Mouse (Mus musculus): Measurements from ENCODE around the gene Isg20. TPM values are rescaled to one million over a fixed set of nuclear protein-coding genes. Genes with fewer than 3 reads are reported as not detected.

Isg20 gene
- total RNA-seq, 2 experiments from 2014 or later: 0.92 to 1.8 TPM

- Histone ChIP-seq H3K27ac (no peak overlapping the region), H3K4me3 (no peak overlapping the region)
- peak; percentile 5 for DNase-seq
- intact Hi-C loops (cut with DNase I): no loop called here
- no peak for TF ChIP-seq CTCF (IDR thresholded peaks at IDR 0.05)
Observed at GRCm38 (mm10) chr7:78911209-78911608, 2.0 kb upstream of the Isg20 start.

DNA sequence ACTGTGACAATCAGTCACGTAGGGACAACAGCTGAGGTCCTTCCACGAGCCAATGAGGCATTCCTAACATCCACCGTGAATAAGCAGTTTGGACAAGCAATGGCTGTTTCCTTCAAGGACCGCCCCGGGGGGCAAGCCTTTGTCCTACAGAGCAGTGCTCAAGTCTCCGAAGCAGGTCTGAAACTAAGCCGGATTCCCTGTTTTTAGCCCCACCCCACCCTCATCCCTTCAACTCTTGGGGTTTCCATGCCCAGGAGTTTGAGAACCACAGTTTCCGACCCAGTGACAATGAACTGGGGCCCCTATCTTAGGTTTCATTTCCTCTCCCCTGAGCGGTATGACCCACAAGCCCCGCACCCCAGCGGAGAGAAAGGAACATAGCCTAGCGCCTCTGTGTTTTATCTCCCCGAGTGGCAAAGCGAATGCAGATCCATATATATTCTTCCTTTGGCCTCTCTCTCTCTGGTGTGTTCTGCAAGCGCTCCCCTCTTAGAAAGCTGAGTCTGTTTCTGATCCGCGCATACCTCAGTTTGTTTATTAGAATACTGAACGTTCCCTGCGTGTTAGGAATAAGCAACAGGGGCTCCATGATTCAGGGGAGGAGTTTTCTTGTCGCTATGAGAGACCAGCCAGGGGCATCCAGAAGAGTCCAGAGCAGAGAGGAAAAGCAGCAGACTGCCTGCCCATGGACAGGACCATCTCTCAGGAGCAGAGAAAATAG lies 811 bp upstream of the Isg20 start:
- TF ChIP-seq CTCF (IDR thresholded peaks at IDR 0.05): no peak
- no peak for DNase-seq

GRCm38 (mm10) chr7:78913649-78914544 lies 673 bp downstream of the Isg20 start:
- peak; percentile 74 for DNase-seq
- intact Hi-C loops (cut with DNase I): no loop called here
- peak overlapping the region; percentile 71 for H3K27ac ChIP-seq
- TF ChIP-seq CTCF (IDR thresholded peaks at IDR 0.05): no peak
- H3K4me3 ChIP-seq: peak overlapping the region; percentile 64

More for the DNA sequence above, 811 bp upstream of the Isg20 start:
- Histone ChIP-seq H3K4me3 (peak overlapping the region; percentile 64), H3K27ac (peak overlapping the region; percentile 71)
- intact Hi-C loops (cut with DNase I): no loop called here

DNA sequence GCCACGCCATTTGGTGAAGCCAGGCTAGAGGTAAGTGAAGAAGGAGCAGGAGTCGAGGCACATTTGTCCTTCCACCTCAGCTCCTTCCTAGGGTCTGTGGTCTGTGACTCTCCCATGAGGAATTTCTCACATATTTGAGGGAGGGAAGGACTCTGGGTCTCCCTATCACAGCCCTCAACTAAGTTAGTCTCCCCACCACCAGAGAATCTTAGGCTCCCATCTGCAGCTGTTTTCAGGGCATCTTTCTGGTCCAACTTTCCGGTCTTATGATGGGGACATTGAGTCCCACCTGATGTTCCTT lies 1.3 kb downstream of the Isg20 start:
- Histone ChIP-seq H3K27ac (no peak overlapping the region), H3K4me3 (no peak overlapping the region)
- intact Hi-C loops (cut with DNase I): no loop called here
- no peak for DNase-seq
- TF ChIP-seq CTCF (IDR thresholded peaks at IDR 0.05): no peak

DNA sequence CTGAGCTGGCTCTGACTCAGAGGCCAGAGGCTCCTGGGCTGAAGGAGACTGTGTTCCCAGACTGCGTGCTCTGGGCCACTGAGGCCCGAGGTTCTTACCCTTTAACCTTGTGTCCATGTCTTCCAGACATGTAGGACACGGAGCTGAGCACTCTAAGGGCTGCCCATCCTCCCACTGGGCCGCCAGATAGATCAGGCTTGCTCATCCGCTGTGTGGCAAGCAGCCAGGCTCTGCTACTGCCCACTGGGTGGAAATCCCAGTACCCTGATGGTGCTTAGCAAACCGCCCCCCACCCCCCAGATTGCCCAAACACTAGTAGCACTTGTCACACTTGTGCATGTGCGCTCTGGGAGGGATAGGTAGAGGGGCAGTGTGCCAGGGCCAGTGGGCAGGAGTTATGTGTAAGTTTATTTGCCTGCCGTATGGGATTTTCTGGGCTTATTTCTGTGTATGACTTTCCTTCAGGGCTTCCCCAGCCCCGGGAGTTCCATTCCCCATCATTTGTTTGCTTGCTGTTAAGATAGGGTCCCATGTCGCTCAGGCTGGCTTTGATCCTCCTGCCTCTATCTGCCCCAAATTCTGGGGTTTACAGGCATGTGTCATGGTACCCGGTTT lies 1.8 kb downstream of the Isg20 start:
- intact Hi-C loops (cut with DNase I): no loop called here

DNA sequence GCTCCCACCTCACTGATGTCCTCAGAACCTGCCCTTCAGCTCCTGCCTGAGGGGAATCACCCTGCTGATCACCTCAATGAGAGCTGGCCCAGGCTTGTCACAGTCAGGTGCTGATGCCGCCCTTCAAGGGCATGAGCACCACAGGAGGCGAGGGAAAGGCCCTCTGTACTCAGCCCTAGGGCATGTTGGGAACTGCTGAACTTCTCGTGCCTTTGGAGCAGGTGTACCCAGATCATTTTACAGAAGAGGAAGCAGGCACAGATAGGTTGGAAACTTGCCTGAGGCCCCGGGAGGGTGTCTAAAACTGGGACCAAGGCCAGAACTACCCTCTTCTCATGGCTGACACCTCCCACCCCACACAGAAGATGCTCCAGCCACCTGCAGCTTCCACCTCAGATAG lies 5.5 kb downstream of the Isg20 start:
- H3K27ac ChIP-seq: no peak overlapping the region
- intact Hi-C loops (cut with DNase I): no loop called here
- TF ChIP-seq CTCF (IDR thresholded peaks at IDR 0.05): no peak
- no peak for DNase-seq
- H3K4me3 ChIP-seq: no peak overlapping the region

More for the DNA sequence above, 1.8 kb downstream of the Isg20 start:
- no peak overlapping the region for H3K4me3 ChIP-seq
- H3K27ac ChIP-seq: no peak overlapping the region
- TF ChIP-seq CTCF (IDR thresholded peaks at IDR 0.05): no peak
- DNase-seq: no peak

- DNase-seq: no peak
- TF ChIP-seq CTCF (IDR thresholded peaks at IDR 0.05): no peak
- no peak overlapping the region for H3K27ac ChIP-seq
- H3K4me3 ChIP-seq: no peak overlapping the region
- intact Hi-C loops (cut with DNase I): loop anchor here (5.0 kb wide), 1 partner anchor 315 kb away; no protein-coding TSS in a partner anchor
Observed at GRCm38 (mm10) chr7:78922506-78922905, 9.3 kb downstream of the Isg20 start.

DNA sequence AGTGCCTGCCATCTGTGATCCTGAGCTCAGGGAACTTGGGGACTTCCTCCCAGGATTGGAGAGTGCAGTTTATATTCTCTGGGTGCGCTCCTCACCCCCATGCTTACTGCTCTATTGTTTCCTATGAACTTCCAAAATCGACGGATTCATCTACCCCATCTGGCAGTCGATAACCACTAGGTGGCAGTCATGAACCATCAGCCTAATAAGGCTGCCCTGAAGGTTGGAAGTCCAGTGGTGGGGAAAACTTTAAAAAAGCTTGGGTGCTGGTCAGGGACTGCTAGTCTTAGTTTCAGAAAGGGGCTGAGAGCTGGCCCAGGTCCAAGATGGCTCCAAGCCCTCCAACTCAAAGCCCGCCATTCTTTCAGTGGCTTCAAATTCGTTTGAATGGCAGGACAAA lies 11.1 kb downstream of the Isg20 start:
- intact Hi-C loops (cut with DNase I): loop anchor here (1.0 to 5.0 kb wide), 3 partner anchors 157 to 425 kb away; no protein-coding TSS in a partner anchor
- DNase-seq: peak; percentile 65
- Histone ChIP-seq H3K27ac (no peak overlapping the region), H3K4me3 (no peak overlapping the region)
- TF ChIP-seq CTCF (IDR thresholded peaks at IDR 0.05): peak; percentile 91; the same call in 1 of the 2 replicates

GRCm38 (mm10) chr7:78924796-78925195 lies 11.6 kb downstream of the Isg20 start:
- intact Hi-C loops (cut with DNase I): loop anchor here (1.0 to 5.0 kb wide), 3 partner anchors 157 to 425 kb away; no protein-coding TSS in a partner anchor
- no peak overlapping the region for H3K27ac ChIP-seq
- no peak for DNase-seq
- TF ChIP-seq CTCF (IDR thresholded peaks at IDR 0.05): no peak
- no peak overlapping the region for H3K4me3 ChIP-seq

- intact Hi-C loops (cut with DNase I): no loop called here
- no peak for DNase-seq
- H3K4me3 ChIP-seq: no peak overlapping the region
- TF ChIP-seq CTCF (IDR thresholded peaks at IDR 0.05): no peak
- no peak overlapping the region for H3K27ac ChIP-seq
Observed at GRCm38 (mm10) chr7:78925680-78926079, 12.5 kb downstream of the Isg20 start.

DNA sequence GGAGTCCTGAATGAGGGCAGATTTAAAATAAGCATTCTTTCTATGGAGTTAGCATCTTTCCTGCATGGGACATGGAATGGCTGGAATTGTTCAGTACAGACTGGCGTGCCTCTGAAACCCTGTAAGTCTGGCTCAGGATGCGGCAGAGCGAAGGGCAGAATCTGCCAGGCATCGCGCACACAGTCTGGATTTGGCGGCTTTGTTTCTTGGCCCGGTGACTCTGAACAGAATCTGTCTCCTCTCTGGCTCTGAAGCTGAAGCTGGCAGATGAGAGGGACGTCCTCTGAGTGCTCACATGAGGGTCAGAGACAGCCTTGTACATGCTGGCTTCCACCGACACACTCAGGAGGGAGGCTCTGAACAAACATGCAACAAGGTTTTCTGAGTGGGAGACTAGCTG lies 12.9 kb downstream of the Isg20 start:
- H3K27ac ChIP-seq: no peak overlapping the region
- intact Hi-C loops (cut with DNase I): no loop called here
- DNase-seq: no peak
- no peak for TF ChIP-seq CTCF (IDR thresholded peaks at IDR 0.05)
- no peak overlapping the region for H3K4me3 ChIP-seq

DNA sequence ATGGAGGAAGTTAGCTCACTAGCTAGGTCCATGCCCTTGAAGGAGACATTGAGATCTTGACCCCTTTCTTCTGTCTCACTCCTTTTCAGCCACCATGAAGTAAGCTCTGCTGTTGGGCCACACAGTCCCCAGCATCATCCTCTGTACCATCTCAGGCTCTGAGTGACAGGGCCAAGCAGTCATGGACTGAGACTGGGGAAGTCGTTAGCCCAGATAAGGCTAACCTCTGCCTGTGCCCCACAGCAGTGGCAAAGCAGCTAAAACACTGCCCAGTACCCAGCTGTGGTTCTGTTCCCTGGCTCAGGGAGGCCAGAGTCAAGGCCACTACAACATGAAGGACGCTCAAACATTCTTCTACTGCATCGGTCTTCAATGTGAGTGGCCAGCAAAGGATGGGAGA lies 14.0 kb downstream of the Isg20 start:
- no peak for DNase-seq
- TF ChIP-seq CTCF (IDR thresholded peaks at IDR 0.05): no peak
- H3K4me3 ChIP-seq: no peak overlapping the region
- intact Hi-C loops (cut with DNase I): no loop called here
- no peak overlapping the region for H3K27ac ChIP-seq
